Mouse (Mus musculus): ENCODE data around the gene Kctd21. TPM values are rescaled to one million over a fixed set of nuclear protein-coding genes. Genes with fewer than 3 reads are reported as not detected.

Gene Kctd21
- total and polyA plus RNA-seq, 3 experiments: 0.19 to 0.81 (median 0.46) TPM

GRCm38 (mm10) chr7:97365887-97366286, 33.8 kb downstream of the Kctd21 start:
- TF ChIP-seq NELFE (IDR thresholded peaks at IDR 0.05; ENCODE audit: low read depth, low read length) (no peak), PAX5 (IDR thresholded peaks at IDR 0.05; ENCODE audit: low read length) (no peak), EP300 (IDR thresholded peaks at IDR 0.05; ENCODE audit: low read length) (no peak), MAFK (IDR thresholded peaks at IDR 0.05; ENCODE audit: insufficient replicate concordance, low read length) (no peak), USF2 (conservative IDR thresholded peaks at IDR 0.05; ENCODE audit: low read depth, low read length) (no peak)
- Histone ChIP-seq H3K4me3 (replicated peaks in 1 of 3; ENCODE audit: low read depth in 2 of 3, low read length in 2 of 3, poor library complexity in 1 of 3) (no peak overlapping the region), H3K9me3 (replicated peaks; ENCODE audit: low read length) (no peaks in the 10 kb centered on the region), H3K79me2 (replicated peaks; ENCODE audit: control insufficient read depth, extremely low read depth, insufficient read depth, poor library complexity, severe bottlenecking) (no peaks in the 10 kb centered on the region), H3K4me1 (ENCODE audit: control insufficient read depth in 1 of 2, insufficient read depth in 2 of 2) (peaks cover 0 to 14% of the 10 kb centered on the region in 2 experiments; a peak in 2 of 4 replicates), H3K9ac (ENCODE audit: insufficient read depth, low read depth) (no peak overlapping the region), H3K27me3 (replicated peaks) (no peaks in the 10 kb centered on the region), H3K27ac (ENCODE audit: insufficient read depth, low read depth) (no peak overlapping the region), H3K4me2 (ENCODE audit: insufficient read depth, low read depth, poor library complexity, severe bottlenecking) (no peak overlapping the region), H3K36me3 (replicated peaks in 1 of 2; ENCODE audit: control insufficient read depth in 1 of 2, insufficient read depth in 1 of 2, low read length in 1 of 2) (no peaks in the 10 kb centered on the region)
- dilution Hi-C loops (cut with MboI; ENCODE audit: extremely low pct_ligation_motif_present, extremely low pct_unique_long_range_greater_than_20kb, low sequenced_read_pairs): no loop called here
- no peak for DNase-seq (ENCODE audit: extremely low read depth)
- in situ Hi-C loops (cut with MboI; ENCODE audit: low pct_ligation_motif_present, low pct_unique_long_range_greater_than_20kb, low sequenced_read_pairs): no loop called here

GRCm38 (mm10) chr7:97375101-97375500, 43.0 kb downstream of the Kctd21 start:
- Histone ChIP-seq H3K4me2 (ENCODE audit: insufficient read depth, low read depth, poor library complexity, severe bottlenecking) (no peak overlapping the region), H3K27me3 (replicated peaks) (no peaks in the 10 kb centered on the region), H3K79me2 (replicated peaks; ENCODE audit: control insufficient read depth, extremely low read depth, insufficient read depth, poor library complexity, severe bottlenecking) (peaks cover 31% of the 10 kb centered on the region), H3K36me3 (replicated peaks in 1 of 2; ENCODE audit: control insufficient read depth in 1 of 2, insufficient read depth in 1 of 2, low read length in 1 of 2) (peaks cover 50 to 61% of the 10 kb centered on the region in 2 experiments), H3K27ac (ENCODE audit: insufficient read depth, low read depth) (0 out of 2 replicates have a peak overlapping the region, but pooled peaks have one; percentile 21), H3K4me1 (ENCODE audit: control insufficient read depth in 1 of 2, insufficient read depth in 2 of 2) (peaks cover 20 to 44% of the 10 kb centered on the region in 2 experiments), H3K9ac (ENCODE audit: insufficient read depth, low read depth) (0 out of 2 replicates have a peak overlapping the region, but pooled peaks have one; percentile 11), H3K4me3 (replicated peaks in 1 of 3; ENCODE audit: low read depth in 2 of 3, low read length in 2 of 3, poor library complexity in 1 of 3) (no peak overlapping the region), H3K9me3 (replicated peaks; ENCODE audit: low read length) (no peaks in the 10 kb centered on the region)
- in situ Hi-C loops (cut with MboI; ENCODE audit: low pct_ligation_motif_present, low pct_unique_long_range_greater_than_20kb, low sequenced_read_pairs) (no loop called here), dilution Hi-C loops (cut with MboI; ENCODE audit: extremely low pct_ligation_motif_present, extremely low pct_unique_long_range_greater_than_20kb, low sequenced_read_pairs) (no loop called here)
- TF ChIP-seq IRF4 (IDR thresholded peaks at IDR 0.05; ENCODE audit: low read depth, low read length): 0 out of 2 replicates have a peak, but pooled peaks have one; percentile 10
- TF ChIP-seq SIN3A (IDR thresholded peaks at IDR 0.05; ENCODE audit: low read length): no peak
- no peak for TF ChIP-seq USF2 (conservative IDR thresholded peaks at IDR 0.05; ENCODE audit: low read depth, low read length)
- TF ChIP-seq MEF2A (IDR thresholded peaks at IDR 0.05; ENCODE audit: borderline replicate concordance, low read depth, low read length): no peak
- no peak for DNase-seq (ENCODE audit: extremely low read depth)

GRCm38 (mm10) chr7:97375906-97376305, 43.8 kb downstream of the Kctd21 start:
- no peaks in the 10 kb centered on the region for H3K27me3 ChIP-seq (replicated peaks)
- H3K4me3 ChIP-seq (replicated peaks in 1 of 3; ENCODE audit: low read depth in 2 of 3, low read length in 2 of 3, poor library complexity in 1 of 3): peak overlapping the region in 1 of 3 experiments; percentile 3
- H3K4me2 ChIP-seq (ENCODE audit: insufficient read depth, low read depth, poor library complexity, severe bottlenecking): peak overlapping the region; percentile 79
- no peaks in the 10 kb centered on the region for H3K9me3 ChIP-seq (replicated peaks; ENCODE audit: low read length)
- no peak for DNase-seq (ENCODE audit: extremely low read depth)
- in situ Hi-C loops (cut with MboI; ENCODE audit: low pct_ligation_motif_present, low pct_unique_long_range_greater_than_20kb, low sequenced_read_pairs): no loop called here
- peaks cover 55 to 68% of the 10 kb centered on the region in 2 experiments for H3K36me3 ChIP-seq (replicated peaks in 1 of 2; ENCODE audit: control insufficient read depth in 1 of 2, insufficient read depth in 1 of 2, low read length in 1 of 2)
- dilution Hi-C loops (cut with MboI; ENCODE audit: extremely low pct_ligation_motif_present, extremely low pct_unique_long_range_greater_than_20kb, low sequenced_read_pairs): no loop called here
- H3K27ac ChIP-seq (ENCODE audit: insufficient read depth, low read depth): peak overlapping the region; percentile 70
- TF ChIP-seq CHD2 (IDR thresholded peaks at IDR 0.05; ENCODE audit: low read length): no peak
- no peak for TF ChIP-seq BHLHE40 (IDR thresholded peaks at IDR 0.05; ENCODE audit: low read depth, low read length)
- TF ChIP-seq IRF4 (IDR thresholded peaks at IDR 0.05; ENCODE audit: low read depth, low read length): peak; percentile 86
- peak; percentile 81 for TF ChIP-seq EP300 (IDR thresholded peaks at IDR 0.05; ENCODE audit: low read length)
- H3K79me2 ChIP-seq (replicated peaks; ENCODE audit: control insufficient read depth, extremely low read depth, insufficient read depth, poor library complexity, severe bottlenecking): peaks cover 31% of the 10 kb centered on the region
- peaks cover 20 to 38% of the 10 kb centered on the region in 2 experiments for H3K4me1 ChIP-seq (ENCODE audit: control insufficient read depth in 1 of 2, insufficient read depth in 2 of 2)
- no peak overlapping the region for H3K9ac ChIP-seq (ENCODE audit: insufficient read depth, low read depth)
